8 mouse cellular contexts compared by ENCODE assay signal in the genomic region with DNA sequence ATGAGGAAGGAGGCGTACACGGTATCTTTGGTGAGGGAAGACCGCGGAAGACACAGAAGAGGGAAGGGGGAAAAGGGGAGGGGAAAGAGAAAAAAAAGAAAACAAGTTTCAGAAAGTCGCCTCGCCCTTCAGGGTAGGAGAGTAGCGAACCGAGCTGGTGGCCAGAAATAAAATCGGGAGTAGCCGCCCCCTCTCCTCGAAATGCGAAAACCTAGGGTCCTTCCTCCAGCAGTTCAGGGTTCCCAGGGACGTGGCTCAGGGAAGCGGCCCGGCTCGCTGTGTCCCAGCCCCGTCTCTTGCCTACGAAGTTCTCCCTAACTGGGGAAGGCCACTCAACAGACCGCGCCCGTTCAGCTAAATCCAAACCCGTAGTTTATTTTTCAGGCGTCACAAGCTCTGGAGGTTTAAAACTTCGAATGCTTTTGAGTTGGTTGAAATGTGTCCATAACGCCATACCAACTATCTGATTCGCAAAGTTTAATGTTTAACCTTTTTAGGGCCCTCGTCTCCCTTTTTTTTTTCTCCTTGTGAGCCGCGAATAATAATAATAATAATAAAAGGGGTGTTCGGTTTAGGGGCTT. TPM values are rescaled to one million over a fixed set of nuclear protein-coding genes. Genes with fewer than 3 reads are reported as not detected.
DNase-seq lines count a peak whose midpoint lies in the region; ATAC-seq lines count a peak whose summit lies in the region.

No protein-coding gene starts in this region.

- H3K4me1 ChIP-seq in forebrain, embryonic 15.5 days: peaks cover 29% of the 10 kb centered on the region
- peaks cover 24% of the 10 kb centered on the region for H3K4me1 ChIP-seq in hindbrain, embryonic 16.5 days (ENCODE audit: control insufficient read depth, insufficient read depth, low read depth, low read length)
- peaks cover 63% of the 10 kb centered on the region for H3K4me1 ChIP-seq in liver, embryonic 13.5 days (replicated peaks)

- H3K4me3 ChIP-seq in forebrain, embryonic 15.5 days: peak overlapping the region; percentile 87
- peak overlapping the region; percentile 92 for H3K4me3 ChIP-seq in hindbrain, embryonic 16.5 days (ENCODE audit: low read length)
- H3K4me3 ChIP-seq in liver, embryonic 13.5 days (replicated peaks): peak overlapping the region; percentile 64

- H3K36me3 ChIP-seq in forebrain, embryonic 15.5 days: no peaks in the 10 kb centered on the region
- H3K36me3 ChIP-seq in hindbrain, embryonic 16.5 days (ENCODE audit: control insufficient read depth, insufficient read depth, low read length): no peaks in the 10 kb centered on the region
- H3K36me3 ChIP-seq in liver, embryonic 13.5 days: no peaks in the 10 kb centered on the region

- H3K27me3 ChIP-seq in forebrain, embryonic 15.5 days: no peaks in the 10 kb centered on the region
- no peaks in the 10 kb centered on the region for H3K27me3 ChIP-seq in hindbrain, embryonic 16.5 days (replicated peaks; ENCODE audit: control insufficient read depth, insufficient read depth, low read length)
- peaks cover 100% of the 10 kb centered on the region for H3K27me3 ChIP-seq in liver, embryonic 13.5 days

- H3K9me3 ChIP-seq in forebrain, embryonic 15.5 days: no peaks in the 10 kb centered on the region
- H3K9me3 ChIP-seq in hindbrain, embryonic 16.5 days (ENCODE audit: control insufficient read depth, low read length): no peaks in the 10 kb centered on the region
- H3K9me3 ChIP-seq in liver, embryonic 13.5 days (replicated peaks): no peaks in the 10 kb centered on the region

- peak overlapping the region; percentile 95 for H3K4me2 ChIP-seq in forebrain, embryonic 15.5 days (replicated peaks)
- H3K4me2 ChIP-seq in hindbrain, embryonic 16.5 days (ENCODE audit: low read length): peak overlapping the region; percentile 79
- peak overlapping the region; percentile 68 for H3K4me2 ChIP-seq in liver, embryonic 13.5 days

- peak; percentile 50 for DNase-seq in gastrocnemius, postnatal 10 days
- no peak for DNase-seq in gastrocnemius, adult 8-10 months (ENCODE audit: low spot score in 2 of 2)
- DNase-seq in adrenal gland, postnatal 10 days: peak; percentile 61
- DNase-seq in liver, embryonic 13.5 days: no peak
- DNase-seq in naive thymus-derived CD4-positive, alpha-beta T cell, adult 2 months (ENCODE audit: low read depth): peak; percentile 36
- DNase-seq in spleen, postnatal 36 days (ENCODE audit: low spot score in 2 of 2): no peak

- peak overlapping the region; percentile 100 for H3K9ac ChIP-seq in forebrain, embryonic 15.5 days (replicated peaks)
- H3K9ac ChIP-seq in hindbrain, embryonic 16.5 days (ENCODE audit: low read depth, low read length): peak overlapping the region; percentile 100
- H3K9ac ChIP-seq in liver, embryonic 13.5 days: peak overlapping the region; percentile 77

- H3K27ac ChIP-seq in forebrain, embryonic 15.5 days (replicated peaks): peak overlapping the region; percentile 100
- peak overlapping the region; percentile 100 for H3K27ac ChIP-seq in hindbrain, embryonic 16.5 days (ENCODE audit: low read depth, low read length)
- H3K27ac ChIP-seq in liver, embryonic 13.5 days: peak overlapping the region; percentile 91

- under 1% methylated on average over 30 of the region's 30 CpGs for WGBS in forebrain, embryonic 15.5 days
- under 1% methylated on average over 30 of the region's 30 CpGs for WGBS in hindbrain, embryonic 16.5 days
- under 1% methylated on average over 29 of the region's 30 CpGs for WGBS in liver, embryonic 13.5 days (ENCODE audit: insufficient replicate concordance)

- ATAC-seq in forebrain, embryonic 15.5 days (replicated peaks): no peak
- no peak for ATAC-seq in hindbrain, embryonic 16.5 days
- no peak for ATAC-seq in liver, embryonic 13.5 days (ENCODE audit: low read depth)

RNA-seq across cellular contexts. Expression of gene Tnrc18, which starts 2.0 kb away (rescaled TPM):
- total RNA-seq in gastrocnemius, postnatal 10 days (2021): 10 to 100 TPM; 44.8 to 64.7 TPM
- 10 to 100 TPM; 26.0 to 42.3 (median 30.7) TPM for total RNA-seq in gastrocnemius, adult 8-10 months (2022)
- 10 to 100 TPM; 77.5 to 98.6 TPM for total RNA-seq in adrenal gland, postnatal 10 days (2021)
- 45.9 and 48.3 TPM in 2 replicates for polyA plus RNA-seq in forebrain, embryonic 15.5 days (2015; fragmentation: Nextera tagmentation; extraction: Ambion mirVana)
- 19.7 and 23.8 TPM in 2 replicates for polyA plus RNA-seq in hindbrain, embryonic 16.5 days (2015; fragmentation: Nextera tagmentation; extraction: Ambion mirVana)
- polyA plus RNA-seq in liver, embryonic 13.5 days (2015; fragmentation: Nextera tagmentation; extraction: Ambion mirVana): 2.4 and 2.5 TPM in 2 replicates

Comparison
In these comparisons a context has a peak if more than half of its experiments do, and no peak if none do; other contexts are left out.
1. DNase-seq: peak in gastrocnemius, postnatal 10 days (single experiment), adrenal gland, postnatal 10 days (single experiment) and naive thymus-derived CD4-positive, alpha-beta T cell, adult 2 months (single experiment); none in gastrocnemius, adult 8-10 months (0 of 2), liver, embryonic 13.5 days (single experiment) and spleen, postnatal 36 days (0 of 2).
2. Peak in every context shown above with its lines, with median percentiles within 50 percentile points of each other: H3K27ac ChIP-seq, H3K4me2 ChIP-seq, H3K4me3 ChIP-seq and H3K9ac ChIP-seq.